Mouse (Mus musculus) T-helper 1 cell (primary cell): Measurements from ENCODE around the gene Gal3st1.
"Not testable (repeated sequence)": the region's sequence is repeated elsewhere in the genome, so short reads cannot be mapped to it uniquely, and the experiment has no call there.

ENCODE experiments used
- in situ Hi-C: fragments of 300-600 bp; cut with MboI, MseI; formaldehyde crosslinking; loops from one replicate; pipeline ENCODE4 v1.15.1; 2025; ENCODE audit warnings: high pct_unique_total_duplicates

The Gal3st1 gene

DNA sequence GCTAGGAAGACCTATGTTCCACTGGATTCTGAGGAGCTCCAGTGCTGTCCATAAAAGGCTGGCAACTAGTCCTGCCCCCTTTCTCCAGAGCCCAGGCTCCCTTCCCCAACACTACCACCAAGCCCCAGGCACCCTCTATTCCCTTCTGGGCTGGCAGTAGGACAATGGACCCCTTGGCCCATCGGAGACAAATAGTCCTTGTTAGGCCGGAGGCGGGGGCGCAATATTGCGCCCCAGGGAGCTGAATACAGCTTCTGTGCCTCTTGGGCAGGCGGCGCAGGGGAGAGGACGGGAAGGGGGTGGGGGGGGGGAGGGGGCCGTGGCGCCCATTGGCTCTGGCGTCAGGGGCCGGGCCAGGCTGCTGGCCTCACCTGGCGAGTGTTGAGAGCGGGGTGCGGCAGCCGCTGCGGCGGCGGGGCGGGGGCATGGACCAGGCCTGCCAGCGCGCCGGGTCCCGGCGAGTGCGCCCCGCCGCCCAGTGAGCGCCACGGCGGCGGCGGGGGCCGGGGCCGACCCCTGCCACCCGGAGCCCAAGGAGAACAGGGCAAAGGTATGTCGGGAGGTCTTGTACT, at the start of gene Gal3st1:
Gal3st1 (plus strand) TSS at position 346 of the 572 bp plus-strand sequence.
- in situ Hi-C loops: no loop called here

DNA sequence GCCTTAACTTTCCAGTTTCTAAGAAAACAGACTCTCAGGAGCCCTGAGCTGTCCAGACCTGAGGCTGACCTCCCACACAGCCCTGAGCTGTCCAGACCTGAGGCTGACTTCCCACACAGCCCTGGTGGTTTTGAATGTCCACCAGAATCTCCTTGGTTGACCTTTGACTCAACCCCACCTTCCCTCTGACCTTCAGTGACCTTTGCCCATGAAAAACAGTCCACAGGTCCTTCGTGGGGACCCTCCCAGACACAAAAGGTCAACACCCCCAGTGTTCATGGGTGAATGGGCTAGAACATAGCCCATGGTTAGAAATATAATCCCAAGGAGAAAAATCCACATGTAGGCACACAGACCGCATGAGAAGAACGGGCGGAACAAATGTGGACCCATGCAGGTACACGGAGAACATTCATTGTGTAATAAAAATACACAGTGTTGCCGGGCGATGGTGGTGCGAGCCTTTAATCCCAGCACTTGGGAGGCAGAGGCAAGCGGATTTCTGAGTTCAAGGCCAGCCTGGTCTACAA, 49.6 kb upstream of the Gal3st1 start:
- in situ Hi-C loops: no loop called here

DNA sequence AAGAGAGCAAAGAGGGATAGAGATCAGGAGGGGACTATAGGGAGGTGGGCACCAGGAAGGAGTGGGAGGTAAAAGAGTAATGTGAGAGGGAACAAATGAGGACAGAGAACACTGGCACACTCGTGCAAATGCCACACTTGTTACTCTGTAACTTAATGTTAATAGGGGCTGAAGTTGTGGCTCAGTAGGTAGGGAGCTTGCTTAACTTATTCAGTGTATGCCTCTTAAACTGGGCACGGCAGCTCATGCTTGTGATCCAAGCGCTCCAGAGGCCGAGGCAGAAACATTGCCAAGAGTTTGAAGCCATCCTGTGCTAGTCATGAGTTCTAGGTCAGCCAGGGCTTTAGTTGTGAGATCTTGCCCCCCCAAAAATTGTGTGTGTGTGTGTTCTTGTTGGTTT, 48.3 kb upstream of the Gal3st1 start:
- in situ Hi-C loops: no loop called here

DNA sequence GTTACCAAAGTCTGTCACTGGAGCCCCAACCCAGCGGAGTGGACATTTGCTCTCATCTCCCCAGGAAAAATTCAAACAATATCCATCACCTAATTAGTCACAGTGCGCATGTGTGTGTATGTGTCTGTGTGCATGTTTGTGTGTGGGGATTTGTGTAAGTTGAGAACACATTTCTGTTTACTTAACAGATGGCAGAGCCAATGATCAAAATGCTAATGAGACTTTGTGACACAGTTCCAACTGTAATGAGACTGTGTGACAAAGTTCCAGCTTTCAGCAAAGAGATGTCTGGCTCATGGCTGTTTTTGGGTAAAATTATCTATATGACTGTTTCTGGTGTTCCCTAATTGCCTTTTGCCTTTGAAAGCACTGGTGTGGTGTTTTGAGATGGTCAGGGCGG, 47.1 kb upstream of the Gal3st1 start:
- in situ Hi-C loops: no loop called here

DNA sequence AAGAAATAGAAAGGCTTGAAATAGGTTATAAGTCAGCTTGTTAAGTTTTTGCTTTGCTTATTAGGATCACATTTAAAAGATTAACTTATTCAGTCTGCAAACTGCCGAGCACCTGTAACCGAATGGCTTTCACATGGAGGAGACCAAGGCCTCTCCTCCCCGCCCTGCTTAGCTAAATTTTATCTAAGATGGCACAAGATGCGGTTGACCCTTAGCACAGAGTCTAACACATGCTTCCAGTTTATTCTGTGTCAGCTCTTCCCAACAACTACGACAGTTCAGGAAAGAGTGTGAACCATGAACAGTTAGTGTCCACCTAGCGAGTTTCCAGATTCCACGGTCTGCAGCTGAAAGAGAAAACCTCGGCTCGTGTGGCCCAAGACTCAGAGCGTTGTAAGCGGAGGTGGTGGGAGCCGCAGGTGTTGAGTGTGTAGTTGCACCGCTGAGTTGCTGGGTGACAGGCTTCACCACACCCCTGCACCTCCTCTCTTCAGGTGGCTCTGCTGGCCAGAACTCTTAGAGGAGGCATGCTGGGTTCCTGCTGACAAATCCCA, 46.0 kb upstream of the Gal3st1 start:
- in situ Hi-C loops: no loop called here

DNA sequence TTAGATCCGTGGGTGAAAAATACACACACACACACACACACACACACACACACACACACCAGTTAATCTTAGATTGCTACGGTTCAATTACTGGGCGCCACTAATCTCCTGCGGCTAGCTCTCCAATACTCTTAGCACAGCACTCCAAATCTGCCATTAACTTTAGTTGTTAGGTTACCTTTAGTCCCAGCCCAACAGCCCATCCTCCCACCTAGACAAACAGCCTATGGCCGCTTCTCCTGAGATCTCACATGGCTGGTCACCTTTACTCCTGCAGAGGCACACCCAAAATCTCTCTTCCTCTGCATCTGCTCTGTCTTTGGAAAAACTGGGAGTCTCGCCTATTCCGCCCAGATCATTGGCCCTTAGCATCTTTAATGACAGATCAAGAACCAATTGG, 42.1 kb upstream of the Gal3st1 start:
- in situ Hi-C loops: no loop called here

DNA sequence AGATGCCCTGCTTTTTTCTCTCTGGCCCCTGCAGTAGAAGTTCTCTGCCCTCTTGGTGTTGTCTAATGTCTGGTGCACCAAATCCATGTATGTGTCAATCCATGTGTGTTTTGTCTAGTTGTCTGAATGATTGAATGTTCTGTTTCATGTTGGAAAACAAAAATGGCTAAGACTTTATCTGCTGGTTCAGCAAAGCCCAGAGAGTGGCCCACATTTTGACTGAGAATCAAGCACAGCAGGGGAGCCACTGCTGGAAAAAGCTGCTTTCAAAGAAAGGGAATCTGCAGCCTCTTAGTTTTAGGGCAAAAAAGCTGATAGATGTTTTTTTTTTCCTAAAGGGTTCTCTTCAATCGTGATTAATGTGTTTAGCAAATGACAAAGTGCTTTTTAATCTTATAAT, 37.0 kb upstream of the Gal3st1 start:
- in situ Hi-C loops: no loop called here

DNA sequence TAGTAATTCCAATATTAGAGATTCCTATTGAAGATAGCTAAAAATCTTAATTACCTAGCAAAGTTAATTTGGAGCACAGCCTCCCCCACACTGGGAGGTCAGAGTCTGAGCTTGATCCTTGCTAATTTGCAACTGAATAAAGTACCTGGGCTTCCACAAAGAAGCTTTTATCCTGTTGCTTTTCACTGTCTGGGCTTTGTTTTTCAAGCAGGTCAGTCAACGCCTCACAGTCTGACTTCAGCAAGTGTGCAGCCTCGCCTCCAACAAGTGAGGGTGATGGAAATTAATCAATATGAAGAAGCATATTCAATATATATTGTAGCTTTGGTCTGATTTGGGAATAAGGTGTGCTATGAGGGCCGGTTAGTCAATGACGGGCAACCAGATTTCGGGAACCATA, 28.6 kb upstream of the Gal3st1 start:
- in situ Hi-C loops: not testable (repeated sequence)

DNA sequence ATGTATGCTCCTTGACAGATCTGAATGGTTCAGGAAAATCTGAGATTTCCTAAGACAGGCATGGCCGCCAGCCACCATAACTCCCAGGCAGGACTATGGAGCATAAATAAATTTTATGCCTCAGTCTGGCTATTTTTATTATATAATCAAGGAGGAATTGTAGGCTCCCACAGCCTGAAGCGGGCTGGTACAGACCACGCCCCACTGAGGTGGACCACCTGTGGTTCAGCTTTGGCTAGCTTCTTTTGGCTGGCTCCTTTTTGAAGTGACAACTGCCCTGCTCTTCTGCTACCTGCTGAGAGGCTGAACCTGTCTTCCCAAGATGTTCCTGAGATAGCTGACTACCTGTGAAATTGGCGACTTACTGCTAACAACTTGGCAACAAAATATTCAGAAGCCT, 28.1 kb upstream of the Gal3st1 start:
- in situ Hi-C loops: not testable (repeated sequence)

DNA sequence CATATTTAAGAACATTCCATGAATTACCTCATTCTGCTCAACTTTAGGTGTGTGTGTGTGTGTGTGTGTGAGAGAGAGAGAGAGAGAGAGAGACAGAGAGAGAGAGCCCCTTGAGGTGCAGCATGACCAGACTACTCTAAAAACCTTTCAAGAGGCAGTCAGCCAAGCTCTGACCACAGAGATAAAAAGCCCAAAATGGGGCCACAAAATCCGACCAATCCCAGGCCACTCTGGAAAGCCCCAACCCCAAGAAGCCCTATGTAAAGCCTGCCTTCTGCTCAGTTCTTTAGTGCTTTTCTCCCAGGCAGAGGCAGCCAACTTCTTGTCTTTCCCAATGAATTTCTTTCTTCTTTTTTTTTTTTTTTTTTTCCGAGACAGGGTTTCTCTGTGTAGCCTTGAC, 22.5 kb upstream of the Gal3st1 start:
- in situ Hi-C loops: no loop called here

DNA sequence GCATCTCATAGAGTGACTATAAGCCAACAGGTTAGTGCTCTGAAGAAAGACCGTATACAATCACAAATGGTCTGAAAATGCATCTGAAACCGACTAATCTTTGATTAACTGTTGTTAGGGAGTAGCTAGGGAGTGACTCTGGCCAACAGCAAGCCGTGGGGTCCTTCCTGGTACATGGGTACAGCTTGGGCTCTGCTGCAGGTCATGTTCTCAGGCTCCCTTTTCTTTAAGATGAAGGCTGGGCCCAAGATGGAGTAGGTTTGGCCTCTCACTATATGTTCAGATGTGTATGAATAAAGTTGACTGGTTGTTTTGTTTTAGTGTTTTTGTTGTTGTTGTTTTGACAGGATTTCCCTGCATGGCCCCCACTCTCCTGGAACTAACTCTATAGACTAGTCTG, 21.7 kb upstream of the Gal3st1 start:
- in situ Hi-C loops: no loop called here

DNA sequence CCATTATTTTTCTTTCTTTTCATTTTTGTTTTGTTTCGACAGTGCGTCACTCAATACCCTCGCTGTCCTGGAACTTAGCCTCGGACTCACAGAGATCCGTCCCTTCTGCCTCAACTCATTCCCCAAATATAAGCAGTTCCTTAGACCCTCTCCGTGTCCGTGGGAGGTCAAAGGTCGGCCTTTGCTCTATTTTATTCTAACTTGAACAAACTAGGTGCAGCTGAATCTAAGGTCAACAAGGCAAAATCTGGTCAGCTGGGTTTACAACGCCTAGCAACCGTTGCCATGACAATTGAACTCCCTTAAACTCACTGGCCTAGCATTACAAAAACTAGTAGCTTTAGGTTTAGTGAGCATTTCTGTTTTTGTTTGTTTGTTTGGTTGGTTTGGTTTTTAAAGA, 20.3 kb upstream of the Gal3st1 start:
- in situ Hi-C loops: no loop called here

DNA sequence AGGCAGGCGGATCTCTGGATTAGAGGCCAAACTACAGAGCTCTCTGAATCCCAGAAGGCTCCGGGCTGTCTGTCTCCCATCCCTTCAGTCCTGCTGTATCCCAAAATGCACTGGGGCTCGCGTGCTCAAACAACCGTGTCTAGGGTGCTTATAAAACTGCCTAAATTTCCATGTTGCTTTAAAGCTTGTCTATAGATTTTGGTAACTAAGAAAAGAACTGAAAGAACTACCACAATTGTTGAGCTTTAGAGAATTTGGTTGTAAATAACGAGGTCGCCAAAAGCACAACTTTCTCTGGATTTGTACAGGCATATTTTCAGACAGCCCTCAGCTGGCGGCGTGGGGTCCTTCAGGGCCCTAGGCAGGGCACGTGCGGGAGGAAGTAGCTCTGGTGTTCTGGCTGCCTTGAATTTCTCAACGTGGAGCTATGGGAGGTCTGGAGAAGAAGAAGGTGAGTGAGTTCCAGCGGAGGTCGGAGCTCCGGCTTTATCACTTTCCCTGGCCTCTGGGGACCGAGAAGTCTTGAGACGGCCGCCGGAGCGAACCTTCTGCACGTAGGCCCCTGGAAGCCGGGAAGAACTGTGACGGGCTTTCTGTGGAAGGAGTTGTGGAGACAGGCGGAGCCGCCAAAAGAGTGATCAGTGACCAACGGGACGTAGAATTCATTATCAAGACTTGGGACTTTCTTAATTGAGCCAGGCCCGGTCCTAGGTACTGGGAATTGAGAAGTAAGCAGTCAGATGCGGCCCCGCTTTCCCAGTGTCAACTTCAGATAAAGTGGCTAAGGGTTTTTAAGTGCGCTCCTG, 19.6 kb upstream of the Gal3st1 start, which contains the start of gene Pes1:
Pes1 (plus strand) TSS at position 366 of the 806 bp plus-strand sequence.
- in situ Hi-C loops: no loop called here

DNA sequence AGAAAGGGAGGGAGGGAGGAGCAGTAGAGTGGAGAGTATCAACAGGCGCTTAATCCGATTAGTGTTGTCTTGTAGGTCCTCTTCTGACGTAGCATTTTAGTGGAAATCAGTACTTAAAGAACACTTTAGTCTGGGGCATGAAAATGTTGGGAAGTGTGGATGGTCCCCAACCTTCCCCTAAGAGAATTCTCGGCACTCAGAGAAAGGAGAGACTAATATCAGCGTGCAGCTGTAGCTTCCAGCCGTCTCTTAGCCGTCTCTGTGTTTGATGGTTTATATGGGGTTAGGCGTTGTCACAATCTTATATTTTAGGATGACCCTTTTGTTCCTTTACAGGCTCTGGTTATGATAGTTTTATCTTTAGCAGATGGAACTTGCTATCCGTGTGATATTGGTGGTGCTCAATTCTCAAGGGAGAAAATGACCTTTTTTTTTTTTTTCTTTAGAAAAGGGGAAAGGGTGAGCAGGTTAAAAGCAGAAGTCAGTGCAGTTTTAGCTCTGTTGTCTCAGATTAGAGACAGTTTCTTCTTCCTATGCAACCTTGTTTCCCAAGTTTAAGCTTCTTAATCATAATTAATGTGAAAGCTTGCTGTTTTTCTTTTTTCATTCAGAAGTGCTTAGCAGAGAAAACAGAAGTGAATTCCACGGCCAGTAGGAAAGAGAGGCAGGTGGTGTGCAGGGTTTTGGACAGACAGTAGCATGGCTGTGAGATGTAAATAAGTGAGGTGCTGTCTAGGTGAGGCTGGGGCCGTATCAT, 18.8 kb upstream of the Gal3st1 start:
- in situ Hi-C loops: no loop called here

DNA sequence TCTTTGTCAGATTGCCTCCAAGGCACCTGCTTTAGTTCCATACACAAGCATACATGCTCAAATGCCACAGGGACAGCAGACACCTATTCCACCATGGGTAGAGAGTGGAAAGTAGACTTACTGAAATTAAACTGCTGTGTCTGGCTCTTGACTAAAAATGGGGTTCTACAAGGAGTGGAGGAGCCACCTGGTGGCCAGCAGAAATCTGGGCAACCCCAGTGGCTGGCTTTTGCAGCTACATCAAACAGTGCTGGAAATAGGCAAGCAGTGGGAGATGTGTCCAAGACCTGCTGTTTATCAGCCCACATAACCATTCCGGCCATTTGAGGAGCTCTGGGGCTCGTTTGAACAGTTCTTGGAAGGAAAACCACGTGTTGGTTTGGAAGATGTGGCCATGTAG, 13.6 kb upstream of the Gal3st1 start:
- in situ Hi-C loops: no loop called here

DNA sequence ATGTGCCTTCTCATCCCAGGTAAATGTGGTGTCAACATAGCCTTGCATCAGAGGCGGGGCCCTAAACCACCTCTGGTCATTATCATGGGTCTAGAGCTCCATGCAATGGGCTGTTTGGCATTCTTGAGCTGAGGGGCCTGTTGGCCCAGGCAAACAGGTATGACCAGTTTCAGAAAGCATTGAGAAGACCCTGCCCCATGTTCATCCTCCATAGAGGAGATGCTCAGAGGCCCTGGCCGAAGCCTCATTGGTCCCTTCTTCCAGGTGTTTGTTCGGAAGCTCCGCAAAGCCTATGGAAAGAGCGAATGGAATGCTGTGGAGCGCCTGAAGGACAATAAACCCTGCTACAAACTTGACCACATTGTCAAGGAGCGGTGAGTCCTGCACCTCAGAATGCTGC, 13.1 kb upstream of the Gal3st1 start:
- in situ Hi-C loops: no loop called here

DNA sequence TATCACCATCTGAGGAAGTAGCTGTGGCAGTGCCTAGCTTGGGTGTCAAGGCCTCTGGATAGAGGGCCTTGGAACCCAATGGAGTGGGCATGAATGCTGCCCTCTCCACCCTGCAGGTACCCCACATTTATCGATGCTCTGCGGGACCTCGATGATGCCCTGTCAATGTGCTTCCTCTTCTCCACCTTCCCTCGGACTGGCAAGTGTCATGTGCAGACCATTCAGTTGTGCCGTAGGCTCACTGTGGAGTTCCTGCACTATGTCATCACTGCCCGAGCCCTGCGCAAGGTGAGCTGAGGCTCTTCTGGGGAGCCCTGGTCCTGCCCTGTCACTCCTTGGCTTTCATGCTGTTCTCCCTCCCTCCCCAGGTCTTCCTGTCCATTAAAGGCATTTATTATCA, 10.4 kb upstream of the Gal3st1 start:
- in situ Hi-C loops: no loop called here

DNA sequence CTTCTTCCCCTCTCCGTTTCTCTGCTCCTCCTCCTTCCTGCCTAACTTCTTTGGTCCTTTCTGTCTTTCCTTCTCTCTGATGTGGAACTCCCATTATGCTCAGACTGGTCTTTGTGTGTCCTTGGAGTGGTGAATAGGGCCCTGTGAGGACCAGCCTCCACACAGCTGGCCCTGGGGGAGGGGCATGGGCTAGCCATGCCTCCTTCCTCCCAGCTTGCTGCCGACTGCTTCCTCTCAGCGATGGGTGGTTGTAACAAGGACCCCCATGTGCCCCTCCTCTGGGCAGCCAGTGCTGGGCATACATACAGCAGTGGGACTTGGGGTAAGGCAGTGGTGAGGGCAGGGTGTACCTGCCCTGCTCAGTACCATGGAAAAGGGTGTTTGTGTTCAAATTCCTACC, 9.1 kb upstream of the Gal3st1 start:
- in situ Hi-C loops: no loop called here

DNA sequence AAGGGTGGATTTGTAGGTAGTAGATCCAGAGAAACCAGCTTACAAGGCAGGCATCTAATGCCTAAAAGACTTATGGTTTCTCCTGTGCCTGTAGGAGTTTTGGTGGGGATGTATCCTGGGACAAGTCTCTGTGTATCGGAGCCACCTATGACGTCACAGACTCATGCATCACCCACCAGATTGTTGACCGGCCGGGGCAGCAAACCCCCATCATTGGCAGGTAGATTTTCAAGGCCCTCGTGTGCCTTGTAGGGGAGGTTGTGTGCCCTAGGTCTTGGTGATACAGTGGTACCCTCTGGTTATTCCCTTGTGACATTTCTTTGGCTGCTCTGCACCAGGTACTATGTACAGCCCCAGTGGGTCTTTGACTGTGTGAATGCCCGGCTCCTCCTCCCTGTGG, 6.8 kb upstream of the Gal3st1 start, which contains the start of gene 4930556J24Rik:
4930556J24Rik (minus strand) TSS at position 101 of the 400 bp plus-strand sequence.
- in situ Hi-C loops: no loop called here

DNA sequence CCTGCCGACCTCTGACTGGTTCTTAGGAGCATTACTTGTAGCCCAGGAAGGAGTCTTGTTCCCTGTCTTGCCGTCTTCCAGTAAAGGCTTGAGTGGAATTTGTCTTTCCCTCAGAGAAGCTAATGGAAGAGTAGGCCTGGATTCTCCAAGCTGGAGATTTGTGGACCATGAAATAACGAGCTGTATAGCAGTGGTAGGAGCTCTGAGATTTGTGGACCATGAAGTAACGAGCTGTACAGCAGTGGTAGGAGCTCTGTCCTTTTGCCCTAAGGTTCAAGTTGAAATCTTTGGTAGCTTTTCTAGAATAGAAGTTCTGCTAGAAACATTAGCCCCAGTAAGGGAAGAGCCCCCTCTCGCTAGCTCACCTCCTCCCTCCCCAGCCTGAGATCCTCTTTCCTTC, 5.0 kb upstream of the Gal3st1 start:
- in situ Hi-C loops: no loop called here

DNA sequence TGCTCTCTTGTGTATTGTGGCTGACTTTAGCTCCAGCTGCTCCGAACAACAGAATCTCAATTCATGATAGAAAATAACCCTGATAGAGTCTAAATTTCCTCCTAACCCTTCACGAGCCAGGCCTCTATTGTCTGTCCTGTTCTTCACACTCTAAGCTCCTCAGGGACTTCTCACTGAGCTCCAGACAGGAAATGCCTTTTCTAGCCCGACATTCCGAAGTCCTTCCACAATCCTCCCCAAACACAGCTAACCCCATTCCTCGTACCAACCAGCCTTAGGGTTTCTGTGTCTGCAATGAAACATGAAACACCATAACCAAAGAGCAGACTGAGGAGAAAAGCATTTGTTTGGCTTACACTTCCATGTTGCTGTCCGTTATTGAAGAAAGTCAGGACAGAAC, 1.9 kb upstream of the Gal3st1 start:
- in situ Hi-C loops: no loop called here
